Mouse (Mus musculus): ENCODE results near the gene Olfr521.
"Not testable (repeated sequence)": the region's sequence is repeated elsewhere in the genome, so short reads cannot be mapped to it uniquely, and the experiment has no call there.

Gene Olfr521

GRCm38 (mm10) chr7:99805340-99805739 lies 42.0 kb downstream of the Olfr521 start:
- no peak for ATAC-seq (ENCODE audit: insufficient number of reproducible peaks, low FRiP score, low TSS enrichment)

DNA sequence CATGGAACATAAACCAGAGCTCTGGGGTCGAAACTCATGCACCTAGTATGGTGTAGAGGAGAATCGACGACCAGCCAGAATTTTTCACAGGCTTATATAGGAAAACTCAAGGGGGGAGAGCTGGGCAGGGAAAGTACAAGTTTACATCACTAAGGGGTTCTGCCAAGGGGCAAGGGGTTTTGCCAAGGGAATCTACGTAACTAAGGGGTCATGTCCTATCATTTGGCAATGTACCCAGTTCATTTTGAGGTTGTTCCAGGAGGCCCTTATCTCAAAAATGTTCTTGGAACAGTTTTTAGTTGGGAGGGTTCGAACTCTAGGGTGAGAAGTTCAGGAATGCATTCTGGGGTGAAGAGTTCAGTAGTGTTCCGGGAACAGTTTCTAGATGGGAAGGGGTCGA lies 43.7 kb downstream of the Olfr521 start:
- not testable (repeated sequence) for ATAC-seq (ENCODE audit: insufficient number of reproducible peaks, low FRiP score, low TSS enrichment)

DNA sequence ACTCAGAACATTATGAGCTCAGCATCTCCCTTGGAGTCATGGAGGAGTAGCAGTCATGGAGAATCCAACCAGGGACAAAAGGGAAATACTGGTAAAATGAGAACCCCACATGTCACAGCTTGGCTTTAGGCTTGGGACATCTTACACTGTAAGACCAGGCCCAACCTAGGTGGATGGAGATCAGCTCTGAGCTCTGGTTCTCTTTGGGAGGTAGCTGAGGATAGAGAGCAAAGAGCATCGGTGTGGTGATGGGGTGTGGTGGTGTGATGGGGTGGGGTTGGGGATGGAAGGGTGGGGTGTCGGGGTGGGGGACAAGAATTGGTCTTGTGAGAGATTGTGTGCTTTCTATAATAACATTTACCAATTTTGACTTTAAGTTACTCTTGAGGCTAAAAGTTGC lies 47.5 kb downstream of the Olfr521 start:
- ATAC-seq (ENCODE audit: insufficient number of reproducible peaks, low FRiP score, low TSS enrichment): no peak

DNA sequence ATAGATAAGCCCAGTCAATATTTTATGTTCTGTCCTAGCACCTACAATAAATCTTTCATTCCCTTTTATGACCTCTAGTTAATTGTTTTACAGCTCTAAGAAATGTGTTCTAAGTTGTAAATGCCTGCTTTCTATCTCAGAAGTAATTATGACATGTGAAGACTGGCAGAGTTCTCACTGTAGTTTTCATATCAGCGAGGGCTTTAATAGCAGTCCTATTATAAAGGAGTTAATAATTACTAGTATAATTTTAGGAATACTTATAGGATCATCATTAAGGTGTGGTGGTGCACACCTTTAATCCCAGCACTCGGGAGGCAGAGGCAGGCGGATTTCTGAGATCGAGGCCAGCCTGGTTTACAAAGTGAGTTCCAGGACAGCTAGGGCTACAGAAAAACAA lies 48.4 kb downstream of the Olfr521 start:
- no peak for ATAC-seq (ENCODE audit: insufficient number of reproducible peaks, low FRiP score, low TSS enrichment)

GRCm38 (mm10) chr7:99813394-99813793 lies 50.1 kb downstream of the Olfr521 start:
- ATAC-seq (ENCODE audit: insufficient number of reproducible peaks, low FRiP score, low TSS enrichment): no peak

GRCm38 (mm10) chr7:99818181-99818725 lies 54.9 kb downstream of the Olfr521 start:
- not testable (repeated sequence) for ATAC-seq (ENCODE audit: insufficient number of reproducible peaks, low FRiP score, low TSS enrichment)
